Mouse (Mus musculus): ENCODE measurements around the gene Adora2a.
"Not testable (repeated sequence)": the region's sequence is repeated elsewhere in the genome, so short reads cannot be mapped to it uniquely, and the experiment has no call there.

Gene Adora2a

GRCm38 (mm10) chr10:75314190-75314980 is 2.3 kb upstream of the Adora2a start:
- no peak for DNase-seq (ENCODE audit: low spot score)

GRCm38 (mm10) chr10:75315756-75316155 is 921 bp upstream of the Adora2a start:
- DNase-seq (ENCODE audit: low spot score), result no peak

- DNase-seq (ENCODE audit: low spot score), result no peak
Measured at GRCm38 (mm10) chr10:75316472-75316871, 205 bp upstream of the Adora2a start.

- peak; percentile 61 for DNase-seq (ENCODE audit: low spot score)
Measured at GRCm38 (mm10) chr10:75316908-75317761, 458 bp downstream of the Adora2a start.

- no peak for DNase-seq (ENCODE audit: low spot score)
Measured at GRCm38 (mm10) chr10:75318206-75318605, 1.5 kb downstream of the Adora2a start.

GRCm38 (mm10) chr10:75320321-75320720 is 3.6 kb downstream of the Adora2a start:
- no peak for DNase-seq (ENCODE audit: low spot score)

GRCm38 (mm10) chr10:75322966-75323365 is 6.3 kb downstream of the Adora2a start:
- no peak for DNase-seq (ENCODE audit: low spot score)

GRCm38 (mm10) chr10:75323986-75324385 is 7.3 kb downstream of the Adora2a start:
- DNase-seq (ENCODE audit: low spot score), result no peak

GRCm38 (mm10) chr10:75324391-75324790 is 7.7 kb downstream of the Adora2a start:
- no peak for DNase-seq (ENCODE audit: low spot score)

- DNase-seq (ENCODE audit: low spot score), result no peak
Measured at GRCm38 (mm10) chr10:75325821-75326220, 9.1 kb downstream of the Adora2a start.

- DNase-seq (ENCODE audit: low spot score), result no peak
Measured at GRCm38 (mm10) chr10:75326553-75326952, 9.9 kb downstream of the Adora2a start.

- no peak for DNase-seq (ENCODE audit: low spot score)
Measured at GRCm38 (mm10) chr10:75327081-75327480, 10.4 kb downstream of the Adora2a start.

GRCm38 (mm10) chr10:75328201-75328704 is 11.6 kb downstream of the Adora2a start:
- DNase-seq (ENCODE audit: low spot score), result no peak

GRCm38 (mm10) chr10:75332268-75332667 is 15.6 kb downstream of the Adora2a start:
- DNase-seq (ENCODE audit: low spot score), result no peak

- no peak for DNase-seq (ENCODE audit: low spot score)
Measured at GRCm38 (mm10) chr10:75333176-75333776, 16.6 kb downstream of the Adora2a start.

GRCm38 (mm10) chr10:75334175-75334574 is 17.5 kb downstream of the Adora2a start:
- no peak for DNase-seq (ENCODE audit: low spot score)

- no peak for DNase-seq (ENCODE audit: low spot score)
Measured at GRCm38 (mm10) chr10:75335075-75335474, 18.4 kb downstream of the Adora2a start.

GRCm38 (mm10) chr10:75337231-75337630 is 20.6 kb downstream of the Adora2a start:
- no peak for DNase-seq (ENCODE audit: low spot score)

- no peak for DNase-seq (ENCODE audit: low spot score)
Measured at GRCm38 (mm10) chr10:75338852-75339251, 22.2 kb downstream of the Adora2a start.

GRCm38 (mm10) chr10:75339377-75339776 is 22.7 kb downstream of the Adora2a start:
- no peak for DNase-seq (ENCODE audit: low spot score)

GRCm38 (mm10) chr10:75341936-75342335 is 25.3 kb downstream of the Adora2a start:
- DNase-seq (ENCODE audit: low spot score), result no peak

- DNase-seq (ENCODE audit: low spot score), result not testable (repeated sequence)
Measured at GRCm38 (mm10) chr10:75344563-75344962, 27.9 kb downstream of the Adora2a start.
